Mouse (Mus musculus) liver, adult 2 months (tissue): ENCODE measurements around the gene Exoc3l2. TPM values are rescaled to one million over a fixed set of nuclear protein-coding genes. Genes with fewer than 3 reads are reported as not detected.
"Not testable (repeated sequence)": the region's sequence is repeated elsewhere in the genome, so short reads cannot be mapped to it uniquely, and the experiment has no call there.

Experiments
- DNase-seq: peaks from one replicate; pipeline ENCODE4 v3.0.0-alpha.2; 2011; ENCODE audit warnings: low read depth, low spot score; ENCODE audit errors: extremely low read depth
- H3K27ac ChIP-seq: fragments of 200-500 bp; replicated peaks from 2 replicates; pipeline ENCODE4 v1.5.1; 2012; ENCODE audit warnings: low read depth, mild to moderate bottlenecking, control low read depth, inconsistent platforms, low read length; ENCODE audit not compliant: insufficient read depth
- H3K27me3 ChIP-seq: fragments of 200-500 bp; 2 replicates; pipeline ENCODE4 v1.6.1; 2012; ENCODE audit warnings: mild to moderate bottlenecking, moderate library complexity, low read length, inconsistent platforms; ENCODE audit not compliant: control insufficient read depth, insufficient read depth
- H3K36me3 ChIP-seq: fragments of 200-500 bp; 2 replicates; pipeline ENCODE4 v1.6.1; 2012; ENCODE audit warnings: low read length, inconsistent platforms; ENCODE audit not compliant: control insufficient read depth, insufficient read depth
- H3K4me1 ChIP-seq: fragments of 200-500 bp; 2 replicates; pipeline ENCODE4 v1.6.1; 2011; ENCODE audit warnings: low read length; ENCODE audit not compliant: control insufficient read depth, insufficient read depth
- H3K4me3 ChIP-seq: fragments of 200-500 bp; 2 replicates; pipeline ENCODE4 v1.5.1; 2011; ENCODE audit warnings: low read depth, mild to moderate bottlenecking, control low read depth, low read length, moderate library complexity; ENCODE audit not compliant: insufficient read depth
- H3K79me2 ChIP-seq: fragments of 200-500 bp; 2 replicates; pipeline ENCODE4 v1.6.1; 2012; ENCODE audit warnings: inconsistent platforms, mild to moderate bottlenecking, low read length, moderate library complexity; ENCODE audit not compliant: control insufficient read depth, insufficient read depth
- H3K9ac ChIP-seq: fragments of 200-500 bp; 2 replicates; pipeline ENCODE4 v1.6.1; 2012; ENCODE audit warnings: low read depth, mild to moderate bottlenecking, control low read depth, inconsistent platforms, low read length
- CTCF ChIP-seq: fragments of 200-500 bp; IDR thresholded peaks from 2 replicates; pipeline ENCODE4 v1.5.1; 2011; ENCODE audit warnings: low read depth, low read length, control low read depth
- POLR2A ChIP-seq: fragments of 200-500 bp; IDR thresholded peaks from 2 replicates; pipeline ENCODE4 v1.6.1; 2011; ENCODE audit warnings: low read length, control low read depth; ENCODE audit not compliant: insufficient read depth; ENCODE audit errors: extremely low read depth
- WGBS: fragments of 180-500 bp; shearing (Covaris S2); methylation state at CpG from one replicate; pipeline ENCODE4 v1.1.7; 2018; 5-methylcytosine and 5-hydroxymethylcytosine counted together
- polyA plus RNA-seq: library from polyadenylated mRNA; depleted of rRNA; stranded (reverse); fragments of >200 nt; gene quantifications from 2 replicates; pipeline ENCODE4 v1.2.3, GENCODE M21; 2012
- total RNA-seq: library from RNA; depleted of rRNA; stranded (reverse); fragments of >200 nt; gene quantifications from 2 replicates; pipeline ENCODE4 v1.2.3, GENCODE M21; 2014

The Exoc3l2 gene
- total and polyA plus RNA-seq, 2 experiments, result 2.2 to 5.1 TPM

- peak within 1 kb of the TSS; percentile 70 for H3K27ac ChIP-seq
- TF ChIP-seq CTCF (no peak), POLR2A (peak; percentile 48; the same call in 1 of the 2 replicates)
Measured at GRCm38 (mm10) chr7:19508150-19508923, 45.2 kb downstream of the Exoc3l2 start, which contains the start of the genes Bloc1s3 and Trappc6a. Gene Bloc1s3 (minus strand): TSS chr7:19508367. Gene Trappc6a (plus strand): TSS chr7:19508395.

GRCm38 (mm10) chr7:19508924-19509568 lies 45.9 kb downstream of the Exoc3l2 start:
- peak overlapping the region; percentile 30; the same call in 1 of the 2 replicates for H3K27ac ChIP-seq
- no peaks in the 10 kb centered on the region for H3K27me3 ChIP-seq
- no peak for DNase-seq
- peak overlapping the region; percentile 82 for H3K9ac ChIP-seq
- WGBS, result 7% methylated on average over 15 of the region's 15 CpGs
- peaks cover 8% of the 10 kb centered on the region; the same call in 1 of the 2 replicates for H3K4me1 ChIP-seq
- H3K4me3 ChIP-seq, result peak overlapping the region; percentile 93
- TF ChIP-seq POLR2A (no peak), CTCF (no peak)
- peaks cover 13% of the 10 kb centered on the region; the same call in 1 of the 2 replicates for H3K79me2 ChIP-seq
- no peaks in the 10 kb centered on the region for H3K36me3 ChIP-seq

More at GRCm38 (mm10) chr7:19508150-19508923, 45.2 kb downstream of the Exoc3l2 start, which contains the start of the genes Bloc1s3 and Trappc6a:
- under 1% methylated on average over 56 of the region's 56 CpGs for WGBS
- peak; percentile 81 for DNase-seq
- Histone ChIP-seq H3K4me1 (peaks cover 8% of the 10 kb centered on the region; the same call in 1 of the 2 replicates), H3K36me3 (no peaks in the 10 kb centered on the region), H3K79me2 (peaks cover 13% of the 10 kb centered on the region; the same call in 1 of the 2 replicates), H3K4me3 (peak within 1 kb of the TSS; percentile 93), H3K9ac (peak within 1 kb of the TSS; percentile 86), H3K27me3 (no peaks in the 10 kb centered on the region)

GRCm38 (mm10) chr7:19509786-19510185 lies 46.7 kb downstream of the Exoc3l2 start:
- Histone ChIP-seq H3K36me3 (no peaks in the 10 kb centered on the region), H3K9ac (no peak overlapping the region), H3K27ac (no peak overlapping the region), H3K4me1 (peaks cover 8% of the 10 kb centered on the region; the same call in 1 of the 2 replicates), H3K79me2 (peaks cover 13% of the 10 kb centered on the region; the same call in 1 of the 2 replicates), H3K4me3 (no peak overlapping the region), H3K27me3 (no peaks in the 10 kb centered on the region)
- DNase-seq, result no peak
- no peak for TF ChIP-seq CTCF
- no peak for TF ChIP-seq POLR2A
- WGBS, result 92% methylated on average over 7 of the region's 7 CpGs

GRCm38 (mm10) chr7:19511934-19512333 lies 48.8 kb downstream of the Exoc3l2 start:
- not testable (repeated sequence) for H3K27ac ChIP-seq, H3K9ac ChIP-seq, H3K36me3 ChIP-seq, H3K4me3 ChIP-seq, DNase-seq, H3K27me3 ChIP-seq, H3K4me1 ChIP-seq
- H3K79me2 ChIP-seq, result peaks cover 13% of the 10 kb centered on the region; the same call in 1 of the 2 replicates
- whole genome bisulfite sequencing, result 96% methylated on average over 6 of the region's 7 CpGs

- Histone ChIP-seq H3K9ac (no peak overlapping the region), H3K27ac (no peak overlapping the region), H3K27me3 (no peaks in the 10 kb centered on the region; the same call in 1 of the 2 replicates), H3K36me3 (no peaks in the 10 kb centered on the region), H3K4me3 (no peak overlapping the region), H3K4me1 (peaks cover 7% of the 10 kb centered on the region; the same call in 1 of the 2 replicates), H3K79me2 (peaks cover 10% of the 10 kb centered on the region; the same call in 1 of the 2 replicates)
- WGBS, result 89% methylated on average over 6 of the region's 6 CpGs
- TF ChIP-seq CTCF (no peak), POLR2A (no peak)
- no peak for DNase-seq
Measured at GRCm38 (mm10) chr7:19512353-19512752, 49.2 kb downstream of the Exoc3l2 start.
